Mouse (Mus musculus): ENCODE data around the gene Bcor. TPM values are rescaled to one million over a fixed set of nuclear protein-coding genes. Genes with fewer than 3 reads are reported as not detected.

Gene Bcor
- 12.7 and 15.8 TPM in 2 replicates for polyA plus RNA-seq (2012; rRNA removed)

DNA sequence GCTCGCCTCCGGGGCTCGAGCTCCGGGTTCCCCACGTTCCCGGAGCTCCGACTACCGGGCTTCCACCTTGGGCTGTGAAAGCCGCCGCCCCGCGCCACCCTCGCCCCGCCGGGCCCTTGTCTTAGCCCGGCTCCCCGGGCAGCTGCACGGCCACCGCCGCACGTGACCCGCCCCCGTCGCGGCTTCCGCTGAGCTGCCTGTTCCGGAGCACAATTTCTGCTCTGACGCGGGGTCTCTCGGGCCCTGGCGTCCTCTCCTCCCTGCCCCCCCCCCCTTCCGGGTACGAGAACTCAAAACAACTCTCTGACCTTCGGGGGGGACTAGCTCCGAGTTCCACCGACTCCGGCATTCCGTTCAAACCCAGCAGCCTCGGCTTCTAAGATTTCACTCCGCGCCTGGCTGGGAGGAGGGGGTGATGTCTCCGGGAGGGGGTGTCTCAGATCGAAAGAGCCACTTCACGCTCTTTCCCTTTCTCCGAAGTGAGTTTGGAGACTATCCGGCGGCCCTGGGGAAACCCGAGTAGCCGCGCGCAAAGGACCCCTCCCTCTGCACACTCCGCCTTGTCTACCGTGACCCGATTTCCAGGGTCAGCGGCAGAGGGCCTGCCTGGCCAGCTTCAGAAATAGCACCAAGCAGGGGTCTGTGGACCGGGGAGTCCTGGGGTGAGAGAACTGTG is at the start of gene Bcor:
TSS of gene Bcor (minus strand) at position 375 of the 676 bp plus-strand sequence.
- no peak for TF ChIP-seq CTCF (IDR thresholded peaks at IDR 0.05; ENCODE audit: insufficient read depth, low read length)
- no peak for TF ChIP-seq POLR2A (IDR thresholded peaks at IDR 0.05; ENCODE audit: borderline replicate concordance, extremely low read depth, low read depth, low read length)
- WGBS, result 9% methylated on average over 56 of the region's 56 CpGs
- peak within 1 kb of the TSS; percentile 75 for H3K4me3 ChIP-seq (replicated peaks; ENCODE audit: extremely low read depth, low read depth, low read length)
- peaks cover 6% of the 10 kb centered on the region; the same call in 1 of the 2 replicates for H3K4me1 ChIP-seq (ENCODE audit: control insufficient read depth, insufficient read depth, low read length)
- peak; percentile 46 for DNase-seq

DNA sequence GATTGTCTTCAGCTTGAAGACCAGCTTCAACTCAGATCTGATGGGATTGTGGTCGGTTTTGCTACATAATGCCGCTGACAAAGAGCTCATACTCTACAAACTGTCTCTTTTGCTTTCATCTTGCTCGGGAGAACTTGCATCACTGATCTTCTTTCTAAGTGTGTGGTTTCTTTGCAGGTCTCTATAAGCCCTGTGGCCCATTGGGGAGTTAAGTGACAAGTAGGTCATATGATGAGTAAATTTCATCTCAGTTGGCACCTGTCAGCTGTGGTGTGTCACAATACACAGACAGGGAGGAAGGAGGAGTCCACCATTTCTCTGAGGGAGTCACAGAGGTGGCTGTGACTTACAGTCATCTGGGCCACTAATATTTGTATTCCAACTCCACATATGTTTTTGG is 42.8 kb upstream of the Bcor start:
- DNase-seq, result no peak
- no peak overlapping the region for H3K4me3 ChIP-seq (replicated peaks; ENCODE audit: extremely low read depth, low read depth, low read length)
- H3K4me1 ChIP-seq (ENCODE audit: control insufficient read depth, insufficient read depth, low read length), result no peaks in the 10 kb centered on the region
- 80% methylated on average over 3 of the region's 3 CpGs for WGBS
- TF ChIP-seq CTCF (IDR thresholded peaks at IDR 0.05; ENCODE audit: insufficient read depth, low read length), result no peak
- TF ChIP-seq POLR2A (IDR thresholded peaks at IDR 0.05; ENCODE audit: borderline replicate concordance, extremely low read depth, low read depth, low read length), result no peak

DNA sequence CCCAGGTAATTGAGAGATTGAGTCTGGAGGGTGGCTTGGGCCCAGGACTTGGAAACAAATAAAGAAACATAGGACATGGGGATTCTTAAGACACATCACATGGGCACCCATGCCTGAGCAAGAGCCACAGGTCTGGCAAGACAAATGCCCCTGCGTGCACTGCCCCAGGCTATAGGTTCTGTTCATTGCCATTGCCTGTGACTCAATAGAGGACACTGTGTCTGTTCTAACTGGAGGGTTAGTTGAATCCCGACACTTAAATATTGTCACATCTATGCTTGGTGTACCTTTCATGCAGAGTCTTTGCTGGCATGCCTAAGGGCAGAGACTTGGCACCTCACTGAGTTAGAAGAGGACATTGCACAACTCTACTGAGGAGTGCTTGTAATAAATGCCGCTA is 41.0 kb upstream of the Bcor start:
- no peak overlapping the region for H3K4me3 ChIP-seq (replicated peaks; ENCODE audit: extremely low read depth, low read depth, low read length)
- no peaks in the 10 kb centered on the region for H3K4me1 ChIP-seq (ENCODE audit: control insufficient read depth, insufficient read depth, low read length)
- no peak for DNase-seq
- 84% methylated on average over 3 of the region's 3 CpGs for WGBS
- no peak for TF ChIP-seq POLR2A (IDR thresholded peaks at IDR 0.05; ENCODE audit: borderline replicate concordance, extremely low read depth, low read depth, low read length)
- no peak for TF ChIP-seq CTCF (IDR thresholded peaks at IDR 0.05; ENCODE audit: insufficient read depth, low read length)

DNA sequence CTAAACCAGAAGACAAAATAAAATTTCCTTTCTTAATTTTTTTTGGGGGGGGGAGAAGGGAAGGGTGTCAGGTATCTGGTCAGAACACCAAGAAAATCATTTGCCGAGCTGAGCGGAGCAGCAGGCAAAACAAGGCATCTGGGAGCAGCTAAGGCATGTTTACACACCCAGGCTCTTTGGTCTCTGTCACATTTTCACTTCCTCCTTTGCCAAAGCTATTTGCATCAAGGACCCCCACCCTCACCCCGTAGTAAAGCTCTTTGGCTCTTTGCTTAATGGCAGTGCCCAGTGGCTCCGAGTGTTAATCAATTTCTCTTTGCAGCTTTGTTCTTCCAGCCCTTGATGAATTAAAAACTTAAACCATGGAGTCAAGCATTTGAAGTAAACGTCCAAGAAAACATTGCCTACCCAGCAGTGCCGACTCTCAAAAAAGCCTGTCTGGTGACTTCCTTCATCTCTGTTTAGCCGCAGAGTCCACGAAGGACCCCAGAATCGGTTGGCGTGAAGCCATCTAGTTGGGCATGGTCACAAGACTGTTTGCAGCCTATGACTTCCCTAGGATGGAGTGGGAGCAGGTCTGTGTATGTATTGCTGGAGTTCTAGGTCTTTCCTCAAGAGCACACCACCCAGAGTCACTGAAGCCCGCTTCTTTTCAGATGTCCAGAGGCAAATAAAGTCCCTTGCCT is 35.2 kb upstream of the Bcor start:
- TF ChIP-seq POLR2A (IDR thresholded peaks at IDR 0.05; ENCODE audit: borderline replicate concordance, extremely low read depth, low read depth, low read length) (no peak), CTCF (IDR thresholded peaks at IDR 0.05; ENCODE audit: insufficient read depth, low read length) (no peak)
- WGBS, result 55% methylated on average over 11 of the region's 11 CpGs
- Histone ChIP-seq H3K4me3 (replicated peaks; ENCODE audit: extremely low read depth, low read depth, low read length) (no peak overlapping the region), H3K4me1 (ENCODE audit: control insufficient read depth, insufficient read depth, low read length) (no peaks in the 10 kb centered on the region)
- DNase-seq, result peak; percentile 5

DNA sequence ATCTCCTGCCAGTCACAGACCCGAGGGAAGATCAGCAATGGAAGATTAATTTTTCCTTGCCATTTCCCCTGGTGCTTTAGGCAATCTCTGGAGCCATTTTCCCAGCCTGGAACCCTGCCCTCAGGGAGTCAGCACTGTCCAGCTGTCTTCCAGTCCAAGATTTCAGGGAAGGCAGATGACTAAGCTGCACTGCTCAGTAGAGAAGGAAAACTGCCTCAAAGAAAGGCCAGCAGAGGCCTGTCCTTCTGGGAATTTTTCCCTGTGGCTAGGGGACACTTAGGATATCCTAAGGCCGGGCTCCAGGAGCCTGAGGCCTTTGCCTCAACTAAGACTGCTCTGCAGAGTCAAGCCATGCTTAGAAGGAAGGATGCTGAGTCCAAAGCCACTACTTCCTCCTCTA is 32.2 kb upstream of the Bcor start:
- Histone ChIP-seq H3K4me1 (ENCODE audit: control insufficient read depth, insufficient read depth, low read length) (no peaks in the 10 kb centered on the region), H3K4me3 (replicated peaks; ENCODE audit: extremely low read depth, low read depth, low read length) (no peak overlapping the region)
- TF ChIP-seq CTCF (IDR thresholded peaks at IDR 0.05; ENCODE audit: insufficient read depth, low read length) (no peak), POLR2A (IDR thresholded peaks at IDR 0.05; ENCODE audit: borderline replicate concordance, extremely low read depth, low read depth, low read length) (no peak)
- 71% methylated on average over 2 of the region's 2 CpGs for WGBS
- no peak for DNase-seq

DNA sequence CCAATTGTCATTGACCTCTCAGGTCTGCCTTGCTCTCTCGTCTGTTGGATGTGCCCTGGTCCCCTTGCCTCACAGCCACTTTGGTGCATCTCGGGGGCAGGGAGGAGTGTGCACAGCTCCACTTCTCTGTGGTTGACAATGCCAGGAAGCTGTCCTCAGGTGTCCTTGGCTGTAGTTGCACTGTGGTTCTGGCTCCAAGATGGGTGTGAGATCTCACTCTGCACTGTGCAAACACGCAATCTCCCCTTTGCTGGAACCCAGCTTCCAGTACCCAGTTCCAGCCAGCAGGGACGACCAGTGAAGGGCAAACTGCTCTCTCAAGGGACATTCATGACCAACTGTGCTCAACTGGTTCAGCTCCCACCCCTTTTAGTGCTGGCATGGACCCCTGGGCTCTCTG is 29.4 kb upstream of the Bcor start:
- no peaks in the 10 kb centered on the region for H3K4me1 ChIP-seq (ENCODE audit: control insufficient read depth, insufficient read depth, low read length)
- TF ChIP-seq POLR2A (IDR thresholded peaks at IDR 0.05; ENCODE audit: borderline replicate concordance, extremely low read depth, low read depth, low read length), result no peak
- TF ChIP-seq CTCF (IDR thresholded peaks at IDR 0.05; ENCODE audit: insufficient read depth, low read length), result no peak
- DNase-seq, result no peak
- 74% methylated on average over 4 of the region's 4 CpGs for WGBS
- H3K4me3 ChIP-seq (replicated peaks; ENCODE audit: extremely low read depth, low read depth, low read length), result no peak overlapping the region

DNA sequence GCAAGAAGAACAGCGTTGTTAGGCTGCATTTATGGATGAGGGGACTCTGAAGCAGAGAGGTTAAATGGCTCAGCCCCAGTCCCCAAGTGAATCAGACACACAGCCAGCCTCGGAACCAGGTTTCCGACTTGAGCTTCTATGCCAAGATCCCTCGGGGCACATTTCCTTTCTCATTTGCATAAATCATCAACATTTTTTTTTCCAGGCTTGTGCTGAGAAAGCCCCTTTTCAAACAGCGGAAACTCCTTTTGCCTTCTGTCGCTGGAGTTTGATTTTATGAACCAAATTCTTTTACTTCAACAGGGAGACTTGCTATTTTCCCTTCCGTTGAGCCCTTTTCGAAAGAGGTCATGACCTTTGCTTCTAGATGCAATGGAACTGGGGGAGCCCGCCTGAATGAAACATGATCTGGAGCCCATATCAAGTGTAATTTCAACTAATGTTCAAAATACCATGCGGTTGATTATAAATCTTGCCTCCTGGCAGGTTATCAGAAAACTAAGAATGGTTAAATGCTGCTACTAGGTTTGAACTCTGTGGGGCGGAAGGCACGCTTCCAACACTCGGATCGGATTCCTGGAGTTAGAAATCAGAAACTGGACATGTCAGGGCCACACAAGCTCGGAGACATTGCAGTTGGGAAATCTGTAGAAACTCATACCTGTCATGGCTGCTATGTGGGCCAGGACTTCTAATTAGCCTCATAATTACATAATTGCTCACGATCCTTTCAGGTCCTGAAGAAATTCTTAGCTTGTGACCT is 15.2 kb upstream of the Bcor start:
- 57% methylated on average over 16 of the region's 16 CpGs for WGBS
- TF ChIP-seq CTCF (IDR thresholded peaks at IDR 0.05; ENCODE audit: insufficient read depth, low read length) (no peak), POLR2A (IDR thresholded peaks at IDR 0.05; ENCODE audit: borderline replicate concordance, extremely low read depth, low read depth, low read length) (no peak)

DNA sequence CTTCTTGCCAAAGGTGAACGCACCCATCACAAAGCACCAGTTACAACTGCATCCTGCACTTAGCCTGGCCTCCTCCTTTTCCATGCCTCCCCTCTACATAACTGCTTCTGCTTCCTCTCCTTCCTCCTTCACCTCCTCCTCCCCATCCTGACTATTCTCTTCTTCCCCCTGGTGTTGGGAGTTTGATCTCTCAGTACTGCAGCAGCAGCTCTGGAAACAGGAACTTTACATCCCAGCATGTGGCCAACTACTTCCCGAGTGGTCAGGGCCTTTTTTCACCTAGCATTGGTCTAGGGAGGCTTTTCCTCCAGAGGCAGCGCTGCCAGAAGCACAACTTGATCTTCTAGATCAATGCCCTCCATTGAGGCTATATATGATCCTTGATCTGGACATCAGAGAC is 10.0 kb upstream of the Bcor start:
- no peak for DNase-seq
- no peak for TF ChIP-seq POLR2A (IDR thresholded peaks at IDR 0.05; ENCODE audit: borderline replicate concordance, extremely low read depth, low read depth, low read length)
- TF ChIP-seq CTCF (IDR thresholded peaks at IDR 0.05; ENCODE audit: insufficient read depth, low read length), result no peak
- 42% methylated on average over 3 of the region's 3 CpGs for WGBS

More for the DNA sequence above, 15.2 kb upstream of the Bcor start:
- DNase-seq, result no peak
- no peaks in the 10 kb centered on the region; the same call in 1 of the 2 replicates for H3K4me1 ChIP-seq (ENCODE audit: control insufficient read depth, insufficient read depth, low read length)
- H3K4me3 ChIP-seq (replicated peaks; ENCODE audit: extremely low read depth, low read depth, low read length), result no peak overlapping the region

More for the DNA sequence above, 10.0 kb upstream of the Bcor start:
- H3K4me1 ChIP-seq (ENCODE audit: control insufficient read depth, insufficient read depth, low read length), result peaks cover 3% of the 10 kb centered on the region
- no peak overlapping the region for H3K4me3 ChIP-seq (replicated peaks; ENCODE audit: extremely low read depth, low read depth, low read length)

All from lung, adult 2 months (tissue).